Mouse (Mus musculus) c-Kit-positive CD71-positive TER-119-negative erythroid progenitor cells, embryonic 14.5 days (primary cell): ENCODE measurements around the gene Fam124a.
"Not testable (repeated sequence)": the region's sequence is repeated elsewhere in the genome, so short reads cannot be mapped to it uniquely, and the experiment has no call there.

Experiments used
- DNase-seq: peaks from one replicate; pipeline ENCODE4 v3.0.0-alpha.2; 2013; ENCODE audit warnings: low read depth

The Fam124a gene

DNA sequence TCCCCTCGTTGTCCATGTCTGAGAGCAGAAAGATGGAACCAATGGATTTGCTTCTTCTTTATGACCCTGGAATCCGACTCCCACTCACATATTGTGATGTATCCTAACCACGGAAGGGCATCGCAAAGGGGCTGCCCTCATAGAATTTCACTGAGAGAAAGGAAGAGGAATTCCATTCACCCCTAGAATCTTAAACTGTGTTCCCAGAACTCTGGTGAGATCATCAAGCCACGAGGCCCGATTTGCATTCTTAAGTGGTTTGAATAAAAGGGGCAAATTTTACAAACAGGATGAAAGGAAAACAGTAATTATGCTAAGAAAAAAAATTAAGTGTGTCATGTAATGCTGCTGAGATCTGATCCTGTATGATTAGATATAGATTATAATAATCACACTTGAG lies 19.4 kb downstream of the Fam124a start:
- no peak for DNase-seq

GRCm38 (mm10) chr14:62575862-62576261 lies 20.3 kb downstream of the Fam124a start:
- no peak for DNase-seq

DNA sequence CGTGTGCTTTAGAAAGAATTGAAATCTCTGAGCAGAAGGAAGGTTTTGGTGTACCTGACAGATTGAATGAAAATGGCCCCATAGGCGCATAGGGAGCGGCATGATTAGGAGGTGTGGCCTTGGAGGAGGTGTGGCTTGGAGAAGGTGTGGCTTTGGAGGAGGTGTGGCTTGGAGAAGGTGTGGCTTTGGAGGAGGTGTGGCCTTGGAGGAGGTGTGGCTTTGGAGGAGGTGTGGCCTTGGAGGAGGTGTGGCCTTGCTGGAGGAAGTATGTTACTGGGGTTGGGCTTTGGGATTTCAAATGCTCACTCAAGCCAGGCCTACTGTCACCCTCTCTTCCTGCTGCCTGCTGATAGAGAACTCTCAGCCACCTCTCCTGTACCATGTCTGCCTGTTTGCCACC lies 25.4 kb downstream of the Fam124a start:
- no peak for DNase-seq

- DNase-seq, result no peak
Observed at GRCm38 (mm10) chr14:62581768-62582167, 26.2 kb downstream of the Fam124a start.

GRCm38 (mm10) chr14:62584637-62585036 lies 29.1 kb downstream of the Fam124a start:
- DNase-seq, result no peak

DNA sequence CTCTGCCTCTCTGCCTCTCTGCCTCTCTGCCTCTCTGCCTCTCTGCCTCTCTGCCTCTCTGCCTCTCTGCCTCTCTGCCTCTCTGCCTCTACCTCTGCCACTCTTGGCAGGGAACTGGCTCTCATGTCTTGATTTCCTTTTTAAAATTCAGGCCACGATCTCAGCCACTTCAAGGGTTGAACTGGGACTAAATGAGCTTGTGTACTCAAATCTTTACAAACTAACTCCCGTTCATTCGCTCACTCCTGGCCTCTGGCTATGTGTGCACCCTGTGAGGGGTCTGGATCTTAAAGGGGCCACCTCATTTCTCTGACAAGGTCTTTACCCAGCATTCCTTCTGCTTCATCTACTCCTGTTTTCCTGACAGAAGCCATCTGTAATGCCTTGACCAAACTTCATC lies 29.8 kb downstream of the Fam124a start:
- no peak for DNase-seq

GRCm38 (mm10) chr14:62600109-62600522 lies 44.6 kb downstream of the Fam124a start:
- DNase-seq, result no peak

- no peak for DNase-seq
Observed at GRCm38 (mm10) chr14:62602271-62602670, 46.7 kb downstream of the Fam124a start.

DNA sequence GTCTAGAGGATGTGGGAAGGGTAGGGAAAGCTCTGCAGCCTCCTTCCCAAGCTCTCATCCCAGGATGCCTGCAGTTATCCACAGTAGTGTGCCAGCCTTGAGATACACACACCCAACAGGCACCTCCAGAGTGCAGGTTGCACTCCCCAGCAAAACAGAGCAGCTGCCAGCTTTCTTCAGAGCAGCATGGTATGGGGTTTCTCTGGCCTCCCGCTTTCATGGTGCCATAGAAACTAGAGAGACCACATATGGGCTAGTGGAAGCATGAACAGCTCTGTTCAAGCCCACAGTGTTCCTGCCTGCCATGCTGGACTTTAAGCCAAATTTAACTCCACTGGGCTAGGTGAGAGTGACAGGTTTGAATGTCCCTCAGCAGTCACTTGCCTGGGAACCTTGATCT lies 47.3 kb downstream of the Fam124a start:
- no peak for DNase-seq

GRCm38 (mm10) chr14:62607791-62608196 lies 52.3 kb downstream of the Fam124a start:
- no peak for DNase-seq

DNA sequence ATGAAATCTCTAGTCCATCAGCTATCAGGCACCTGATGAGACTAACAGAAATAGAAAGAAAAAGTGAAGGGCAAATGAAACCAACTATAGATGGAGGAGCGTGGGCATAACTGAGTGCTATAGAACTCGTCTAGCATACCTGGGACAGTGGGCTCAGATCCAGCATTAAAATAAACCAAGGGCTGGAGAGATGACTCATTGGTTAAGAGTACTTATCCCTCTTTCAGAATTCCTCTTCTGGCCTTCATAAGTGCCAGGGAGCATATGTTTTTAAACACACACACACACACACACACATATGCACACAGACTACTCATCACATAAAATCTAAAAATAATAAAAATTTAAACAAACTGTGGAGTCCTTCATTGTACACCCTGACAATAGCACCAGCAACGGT lies 54.4 kb downstream of the Fam124a start:
- DNase-seq, result no peak

GRCm38 (mm10) chr14:62622393-62622792 lies 66.9 kb downstream of the Fam124a start:
- DNase-seq, result no peak

- no peak for DNase-seq
Observed at GRCm38 (mm10) chr14:62627951-62628350, 72.4 kb downstream of the Fam124a start.

GRCm38 (mm10) chr14:62637436-62638344 lies 82.2 kb downstream of the Fam124a start:
- no peak for DNase-seq

GRCm38 (mm10) chr14:62638345-62638702 lies 82.8 kb downstream of the Fam124a start:
- DNase-seq, result no peak

- no peak for DNase-seq
Observed at GRCm38 (mm10) chr14:62639111-62639510, 83.6 kb downstream of the Fam124a start.

DNA sequence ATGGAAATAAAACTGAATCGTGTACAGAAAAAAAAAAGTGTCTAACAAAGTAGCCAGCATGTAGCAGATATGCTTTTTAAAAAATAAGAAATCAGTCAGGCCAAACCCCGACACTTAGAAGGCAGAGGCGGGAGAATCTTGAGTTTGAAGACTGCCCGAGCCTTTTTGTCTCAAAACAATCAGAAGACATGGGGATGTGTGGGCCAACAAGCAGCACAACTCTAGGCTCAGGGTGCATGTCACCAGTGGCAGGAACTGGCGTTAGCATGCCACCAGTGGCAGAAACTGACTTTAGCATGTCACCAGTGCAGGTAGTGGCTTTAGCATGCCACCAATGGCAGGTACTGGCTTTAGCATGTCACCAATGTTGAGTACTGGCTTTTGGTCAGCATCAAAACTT lies 84.0 kb downstream of the Fam124a start:
- no peak for DNase-seq

- DNase-seq, result no peak
Observed at GRCm38 (mm10) chr14:62640396-62640795, 84.9 kb downstream of the Fam124a start.

DNA sequence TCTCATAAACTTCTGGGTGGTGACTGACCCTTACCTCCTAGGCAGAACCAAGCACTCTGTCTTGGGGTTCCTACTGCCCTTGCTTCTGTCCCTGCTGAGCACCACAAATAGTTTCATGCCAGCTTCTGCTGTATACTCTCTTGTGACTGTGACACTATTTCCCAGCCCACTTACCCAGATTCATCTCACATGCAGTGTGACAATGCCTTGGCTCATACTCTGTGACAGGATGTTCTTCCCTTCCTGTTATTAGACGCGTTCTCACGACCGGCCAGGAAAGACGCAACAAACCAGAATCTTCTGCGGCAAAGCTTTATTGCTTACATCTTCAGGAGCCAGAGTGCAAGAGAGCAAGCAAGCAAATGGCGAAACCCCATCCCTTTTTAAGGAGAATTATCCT lies 86.8 kb downstream of the Fam124a start:
- DNase-seq, result not testable (repeated sequence)

DNA sequence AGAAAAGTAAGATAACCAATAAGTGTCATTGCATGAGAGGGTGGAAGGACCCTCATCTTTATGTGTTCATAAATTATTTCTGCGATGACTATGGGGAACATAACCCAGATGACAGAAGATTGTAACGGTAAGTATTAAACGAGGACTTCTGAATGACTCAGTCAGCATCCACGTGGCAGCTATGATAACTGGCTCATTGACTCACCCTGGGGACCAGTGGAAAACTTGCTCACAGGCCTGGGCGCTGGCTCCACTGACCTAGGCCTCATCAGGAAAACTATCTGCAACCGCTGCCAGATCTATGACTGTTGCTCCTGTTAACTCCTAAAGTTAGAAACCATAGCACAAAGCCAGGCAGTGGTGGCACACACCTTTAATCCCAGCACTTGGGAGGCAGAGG lies 92.9 kb downstream of the Fam124a start:
- no peak for DNase-seq

DNA sequence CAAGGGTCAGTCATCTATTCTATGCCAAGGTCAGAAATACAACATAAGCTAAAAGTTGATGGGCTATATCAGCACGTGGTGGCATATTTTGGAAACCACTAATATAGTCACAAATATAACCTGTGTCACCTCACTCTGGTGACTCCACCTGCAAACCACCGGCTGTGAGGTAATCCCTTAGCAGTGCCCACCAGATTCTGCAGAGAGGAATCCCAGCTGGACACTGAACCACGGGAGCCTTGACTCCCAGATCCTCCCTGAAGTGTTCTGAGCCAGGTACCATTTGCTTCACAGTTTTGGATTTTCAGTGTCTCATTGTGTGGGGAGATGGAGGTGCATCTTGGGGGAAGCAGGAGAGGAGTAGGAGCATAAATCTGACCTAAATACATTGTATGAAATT lies 94.8 kb downstream of the Fam124a start:
- DNase-seq, result no peak

DNA sequence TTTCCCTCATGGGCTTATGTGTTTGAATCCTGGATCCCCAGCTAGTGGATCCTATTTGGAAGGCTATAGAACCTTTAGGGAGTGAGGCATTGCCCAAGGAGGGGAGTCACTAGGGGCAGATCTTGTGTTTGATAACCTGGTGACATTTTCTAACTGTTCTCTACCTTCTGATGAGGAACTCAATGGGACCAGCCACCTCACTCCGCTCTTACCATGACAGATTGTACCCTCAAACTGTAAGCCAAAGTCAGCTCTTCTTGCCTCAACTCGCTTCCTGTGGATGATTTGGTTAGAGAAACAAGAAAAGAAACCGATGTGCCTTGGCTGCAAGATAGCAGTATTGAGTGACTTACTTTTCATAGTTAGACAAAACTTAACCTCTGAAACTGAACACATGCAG lies 96.2 kb downstream of the Fam124a start:
- no peak for DNase-seq

GRCm38 (mm10) chr14:62655996-62656395 lies 100.5 kb downstream of the Fam124a start:
- no peak for DNase-seq

GRCm38 (mm10) chr14:62657469-62657868 lies 101.9 kb downstream of the Fam124a start:
- DNase-seq, result no peak
